Mouse (Mus musculus) lung, embryonic 15.5 days (tissue): ENCODE measurements at regions not wholly inside any gene's neighbourhood (a gene's known extent, or its start where the extent isn't known, plus 50 kb on each side); places are given as distances from the start of the nearest gene placed in this dataset.

ENCODE experiments used
- ATAC-seq: fragments of 200-750 bp; cut with Nextera tagmentation; 2 replicates; pipeline ENCODE4 v1.8.0; 2017; ENCODE audit warnings: moderate number of reproducible peaks, borderline replicate concordance; ENCODE audit not compliant: low FRiP score, low TSS enrichment; ENCODE audit errors: extremely low read depth
- H3K27ac ChIP-seq: fragments of 300-500 bp; sonication (generic); 2 replicates; pipeline ENCODE4 v1.5.1; 2015; ENCODE audit warnings: moderate library complexity, mild to moderate bottlenecking, inconsistent platforms
- H3K27me3 ChIP-seq: fragments of 300-500 bp; sonication (generic); 2 replicates; pipeline ENCODE4 v1.6.1; 2015; ENCODE audit warnings: inconsistent platforms
- H3K36me3 ChIP-seq: fragments of 300-500 bp; sonication (generic); 2 replicates; pipeline ENCODE4 v1.6.1; 2015; ENCODE audit warnings: inconsistent platforms
- H3K4me1 ChIP-seq: fragments of 300-500 bp; sonication (generic); 2 replicates; pipeline ENCODE4 v1.6.1; 2015; ENCODE audit warnings: inconsistent platforms
- H3K4me2 ChIP-seq: fragments of 300-500 bp; sonication (generic); 2 replicates; pipeline ENCODE4 v1.6.1; 2015; ENCODE audit warnings: inconsistent platforms, mild to moderate bottlenecking, moderate library complexity
- H3K4me3 ChIP-seq: fragments of 300-500 bp; sonication (generic); 2 replicates; pipeline ENCODE4 v1.5.1; 2015; ENCODE audit warnings: mild to moderate bottlenecking, inconsistent platforms
- H3K9ac ChIP-seq: fragments of 300-500 bp; sonication (generic); 2 replicates; pipeline ENCODE4 v1.6.1; 2015; ENCODE audit warnings: inconsistent platforms
- H3K9me3 ChIP-seq: fragments of 300-500 bp; sonication (generic); 2 replicates; pipeline ENCODE4 v1.6.1; 2016; ENCODE audit warnings: inconsistent platforms
- whole genome bisulfite sequencing: fragments of 180-500 bp; shearing (Covaris S2); methylation state at CpG from one replicate; pipeline ENCODE4 v1.1.7; 2015; 5-methylcytosine and 5-hydroxymethylcytosine counted together

- H3K27me3 ChIP-seq, result no peaks in the 10 kb centered on the region
- H3K9me3 ChIP-seq, result no peaks in the 10 kb centered on the region
- H3K27ac ChIP-seq, result no peak overlapping the region
- no peaks in the 10 kb centered on the region for H3K36me3 ChIP-seq
- H3K4me1 ChIP-seq, result 0 out of 2 replicates have a peak, but pooled peaks cover 3% of the 10 kb centered on the region
- ATAC-seq, result peak; percentile 79
- no peak overlapping the region for H3K9ac ChIP-seq
- 33% methylated on average over 3 of the region's 3 CpGs for WGBS
- no peak overlapping the region for H3K4me2 ChIP-seq
- H3K4me3 ChIP-seq, result no peak overlapping the region
These were observed 448.5 kb downstream of the Tmtc2 start for GRCm38 (mm10) chr10:105125736-105126135.

GRCm38 (mm10) chr10:105120229-105120628 lies 454.0 kb downstream of the Tmtc2 start:
- Histone ChIP-seq H3K27me3 (no peaks in the 10 kb centered on the region), H3K4me3 (no peak overlapping the region), H3K9me3 (no peaks in the 10 kb centered on the region), H3K36me3 (no peaks in the 10 kb centered on the region), H3K4me1 (0 out of 2 replicates have a peak, but pooled peaks cover 2% of the 10 kb centered on the region), H3K27ac (no peak overlapping the region), H3K9ac (no peak overlapping the region), H3K4me2 (no peak overlapping the region)
- 39% methylated on average over 10 of the region's 10 CpGs for WGBS
- ATAC-seq, result no peak

- Histone ChIP-seq H3K27me3 (no peaks in the 10 kb centered on the region), H3K36me3 (no peaks in the 10 kb centered on the region), H3K4me2 (no peak overlapping the region), H3K27ac (no peak overlapping the region), H3K4me3 (no peak overlapping the region), H3K9ac (no peak overlapping the region), H3K4me1 (no peaks in the 10 kb centered on the region), H3K9me3 (no peaks in the 10 kb centered on the region)
- 86% methylated on average over 1 of the region's 1 CpGs for WGBS
- no peak for ATAC-seq
These were observed 458.1 kb downstream of the Tmtc2 start for GRCm38 (mm10) chr10:105116138-105116537.

DNA sequence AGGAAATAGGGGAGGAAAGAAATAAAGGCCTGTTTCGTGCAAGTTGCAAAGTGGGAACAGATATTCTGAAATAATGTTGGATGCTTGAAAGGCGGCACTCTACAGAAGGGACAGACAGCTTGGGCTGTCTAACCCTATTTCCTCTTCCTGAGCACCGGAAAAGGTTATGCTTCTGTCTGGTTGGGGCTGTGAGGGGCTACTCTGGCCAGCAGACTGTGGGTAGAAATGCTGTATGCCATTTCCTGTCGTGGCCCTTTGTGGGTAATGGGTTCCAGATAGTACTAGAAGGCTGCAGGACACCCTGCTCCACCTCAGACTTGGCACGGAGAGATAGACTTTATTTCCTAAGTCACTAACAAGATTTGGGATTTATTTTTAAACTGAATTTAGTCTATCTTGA lies 459.3 kb downstream of the Tmtc2 start:
- WGBS, result 66% methylated on average over 5 of the region's 5 CpGs
- no peak for ATAC-seq
- H3K4me2 ChIP-seq, result no peak overlapping the region

DNA sequence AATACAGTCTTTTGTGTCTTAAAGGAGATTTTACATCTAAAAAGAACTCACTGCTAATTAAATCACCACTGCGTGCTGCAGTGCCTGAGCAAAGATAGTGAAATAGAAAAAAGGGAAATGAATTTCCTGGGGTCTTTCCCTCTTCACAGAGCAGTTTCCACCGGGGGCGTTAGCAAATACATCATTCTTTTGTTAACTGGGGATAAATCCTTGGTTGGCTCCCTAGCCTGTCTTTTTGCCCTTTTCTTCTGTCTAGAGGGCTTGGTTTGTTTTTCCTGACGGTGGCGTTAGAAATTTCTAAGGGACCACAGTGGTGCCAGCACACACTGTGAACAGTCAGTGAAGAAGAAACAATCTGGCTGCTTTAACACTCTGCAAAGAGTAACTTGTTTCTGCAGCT lies 464.0 kb downstream of the Tmtc2 start:
- no peak overlapping the region for H3K4me3 ChIP-seq
- H3K27me3 ChIP-seq, result no peaks in the 10 kb centered on the region
- no peak for ATAC-seq
- H3K36me3 ChIP-seq, result no peaks in the 10 kb centered on the region
- H3K9me3 ChIP-seq, result no peaks in the 10 kb centered on the region
- H3K4me1 ChIP-seq, result no peaks in the 10 kb centered on the region
- H3K9ac ChIP-seq, result no peak overlapping the region
- H3K27ac ChIP-seq, result no peak overlapping the region
- 30% methylated on average over 5 of the region's 5 CpGs for WGBS
- H3K4me2 ChIP-seq, result no peak overlapping the region

More for the DNA sequence above, 459.3 kb downstream of the Tmtc2 start:
- Histone ChIP-seq H3K36me3 (no peaks in the 10 kb centered on the region), H3K9ac (no peak overlapping the region), H3K4me3 (no peak overlapping the region), H3K4me1 (no peaks in the 10 kb centered on the region), H3K27me3 (no peaks in the 10 kb centered on the region), H3K27ac (no peak overlapping the region), H3K9me3 (no peaks in the 10 kb centered on the region)

GRCm38 (mm10) chr10:105097045-105097331 lies 477.3 kb downstream of the Tmtc2 start:
- H3K9ac ChIP-seq, result no peak overlapping the region
- H3K27ac ChIP-seq, result no peak overlapping the region
- 71% methylated on average over 2 of the region's 2 CpGs for WGBS
- no peak overlapping the region for H3K4me3 ChIP-seq
- no peak for ATAC-seq
- H3K4me2 ChIP-seq, result no peak overlapping the region
- H3K36me3 ChIP-seq, result no peaks in the 10 kb centered on the region
- no peaks in the 10 kb centered on the region for H3K27me3 ChIP-seq
- H3K9me3 ChIP-seq, result no peaks in the 10 kb centered on the region
- H3K4me1 ChIP-seq, result no peaks in the 10 kb centered on the region

GRCm38 (mm10) chr10:105096323-105097044 lies 477.8 kb downstream of the Tmtc2 start:
- Histone ChIP-seq H3K27me3 (no peaks in the 10 kb centered on the region), H3K4me1 (no peaks in the 10 kb centered on the region), H3K9ac (no peak overlapping the region), H3K27ac (no peak overlapping the region), H3K4me3 (no peak overlapping the region), H3K9me3 (no peaks in the 10 kb centered on the region), H3K36me3 (no peaks in the 10 kb centered on the region), H3K4me2 (no peak overlapping the region)
- 88% methylated on average over 16 of the region's 16 CpGs for WGBS
- ATAC-seq, result no peak

DNA sequence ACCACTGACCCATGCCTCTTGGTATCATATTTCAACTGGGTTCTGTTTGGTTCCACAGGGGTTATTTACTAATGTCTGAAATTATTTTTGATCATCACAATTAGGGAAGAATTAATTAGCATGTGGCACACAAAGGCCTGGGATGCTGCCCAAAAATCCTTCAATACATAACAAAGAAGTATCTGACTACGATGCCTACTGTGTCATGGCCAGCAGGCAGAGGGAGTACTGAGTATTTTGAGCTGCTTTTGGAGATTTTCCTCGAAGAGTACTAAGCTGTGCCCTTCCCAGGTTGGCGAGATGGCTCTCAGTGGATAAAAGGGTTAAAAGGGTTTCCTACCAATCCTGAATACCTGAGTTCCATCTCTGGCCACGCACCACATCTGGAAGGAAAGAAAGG lies 478.5 kb downstream of the Tmtc2 start:
- no peak overlapping the region for H3K4me2 ChIP-seq
- H3K36me3 ChIP-seq, result no peaks in the 10 kb centered on the region
- 82% methylated on average over 4 of the region's 4 CpGs for WGBS
- no peak for ATAC-seq
- no peak overlapping the region for H3K9ac ChIP-seq
- H3K27ac ChIP-seq, result no peak overlapping the region
- H3K4me1 ChIP-seq, result no peaks in the 10 kb centered on the region
- H3K4me3 ChIP-seq, result no peak overlapping the region
- H3K9me3 ChIP-seq, result no peaks in the 10 kb centered on the region
- H3K27me3 ChIP-seq, result no peaks in the 10 kb centered on the region

DNA sequence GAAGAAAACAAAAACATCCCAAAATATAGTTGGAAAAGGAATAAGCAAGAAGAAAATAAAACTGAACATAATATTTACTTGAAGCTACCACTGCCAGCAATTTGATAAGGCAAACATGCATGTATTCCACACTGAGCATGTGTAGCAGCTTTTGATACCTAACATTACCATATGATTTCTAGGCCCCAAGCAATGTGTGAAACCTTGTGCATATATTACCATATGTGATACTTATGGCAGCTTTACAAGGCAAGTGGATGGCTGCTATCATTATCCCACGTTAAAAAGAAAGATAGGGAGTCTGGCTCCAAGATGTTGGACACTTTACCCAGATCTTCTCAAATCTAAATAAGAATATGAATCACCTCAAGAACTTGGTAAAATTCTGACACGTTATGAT lies 497.4 kb downstream of the Tmtc2 start:
- Histone ChIP-seq H3K4me2 (no peak overlapping the region), H3K4me1 (no peaks in the 10 kb centered on the region), H3K9ac (no peak overlapping the region), H3K4me3 (no peak overlapping the region), H3K27ac (no peak overlapping the region), H3K27me3 (no peaks in the 10 kb centered on the region), H3K9me3 (no peaks in the 10 kb centered on the region), H3K36me3 (no peaks in the 10 kb centered on the region)
- ATAC-seq, result no peak
- WGBS, result 59% methylated on average over 2 of the region's 2 CpGs

- H3K27ac ChIP-seq, result no peak overlapping the region
- H3K4me3 ChIP-seq, result no peak overlapping the region
- 33% methylated on average over 1 of the region's 1 CpGs for WGBS
- no peaks in the 10 kb centered on the region for H3K4me1 ChIP-seq
- H3K36me3 ChIP-seq, result no peaks in the 10 kb centered on the region
- no peak overlapping the region for H3K9ac ChIP-seq
- no peak overlapping the region for H3K4me2 ChIP-seq
- H3K9me3 ChIP-seq, result no peaks in the 10 kb centered on the region
- H3K27me3 ChIP-seq, result no peaks in the 10 kb centered on the region
- ATAC-seq, result no peak
These were observed 539.4 kb downstream of the Tmtc2 start for GRCm38 (mm10) chr10:105034711-105035386.

- H3K9me3 ChIP-seq, result no peaks in the 10 kb centered on the region
- no peaks in the 10 kb centered on the region for H3K4me1 ChIP-seq
- no peak overlapping the region for H3K9ac ChIP-seq
- H3K27me3 ChIP-seq, result no peaks in the 10 kb centered on the region
- peak overlapping the region; percentile 30 for H3K4me2 ChIP-seq
- 44% methylated on average over 14 of the region's 14 CpGs for WGBS
- no peak for ATAC-seq
- 0 out of 2 replicates have a peak overlapping the region, but pooled peaks have one; percentile 5 for H3K4me3 ChIP-seq
- no peaks in the 10 kb centered on the region for H3K36me3 ChIP-seq
- H3K27ac ChIP-seq, result no peak overlapping the region
These were observed 553.7 kb downstream of the Tmtc2 start for GRCm38 (mm10) chr10:105020471-105021120.

DNA sequence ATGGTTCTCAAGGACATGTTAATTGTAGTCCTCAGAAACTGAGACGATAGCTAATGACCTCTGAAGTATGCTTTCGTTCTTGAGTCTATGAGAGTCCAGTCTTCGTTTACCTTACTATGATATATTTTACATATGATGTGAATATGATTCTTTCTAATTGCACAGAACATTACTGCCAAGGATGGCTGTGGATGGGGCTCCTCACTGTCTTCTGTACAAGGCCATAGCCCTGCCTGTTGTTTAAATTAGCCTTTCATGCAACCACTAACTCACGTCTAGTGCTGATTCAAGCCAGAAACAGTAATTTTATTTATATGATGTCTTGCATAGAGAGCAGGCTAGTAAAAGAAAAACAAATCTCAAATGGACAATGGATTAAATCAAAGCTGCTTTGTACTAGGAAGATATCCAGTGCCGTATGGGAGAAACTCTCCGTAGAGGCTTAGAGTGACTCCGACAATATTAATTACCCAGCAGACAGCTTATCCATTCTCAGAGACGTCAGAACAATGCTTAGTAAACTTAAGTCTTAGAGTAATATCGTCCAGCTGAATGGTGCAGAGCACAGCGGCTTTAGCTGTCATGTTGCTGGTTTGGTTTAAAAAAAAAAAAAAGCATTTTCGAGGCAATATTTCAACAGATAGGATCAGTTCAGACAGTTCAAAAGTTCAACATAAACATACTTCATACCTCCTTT lies 554.3 kb downstream of the Tmtc2 start:
- no peaks in the 10 kb centered on the region for H3K9me3 ChIP-seq
- H3K27me3 ChIP-seq, result no peaks in the 10 kb centered on the region
- no peaks in the 10 kb centered on the region for H3K36me3 ChIP-seq
- no peak for ATAC-seq
- H3K4me3 ChIP-seq, result no peak overlapping the region
- no peak overlapping the region for H3K9ac ChIP-seq
- 31% methylated on average over 11 of the region's 11 CpGs for WGBS
- no peak overlapping the region for H3K27ac ChIP-seq
- peak overlapping the region; percentile 30 for H3K4me2 ChIP-seq
- H3K4me1 ChIP-seq, result no peaks in the 10 kb centered on the region
